Comparison of ENCODE assay signal across 14 mouse cellular contexts in genomic region chr1:159819511-159819910, GRCm38 (mm10).
DNase-seq lines count a peak whose midpoint lies in the region; ATAC-seq and TF ChIP-seq lines count a peak whose summit lies in the region.
"Had no signal": no experiment of that assay in that cellular context is flagged by ENCODE, and none has a peak within 500 bp of the region (broad histone marks: within the 10 kb centered on the region; RNA-seq: fewer than 3 reads in every experiment).

No protein-coding gene starts in this region.

- DNase-seq in forebrain, embryonic 14.5 days (ENCODE audit: low spot score), result peak; percentile 47
- DNase-seq in layer of hippocampus, adult 2 months (ENCODE audit: low spot score in 2 of 2), result peak; percentile 29 to 48
- no peak for DNase-seq in layer of hippocampus, adult 8-10 months (ENCODE audit: low spot score in 2 of 2)
- peak; percentile 61 to 69 for DNase-seq in cerebellum, postnatal 25 days
- peak; percentile 57 to 62 for DNase-seq in right cerebral cortex, adult 2 months (ENCODE audit: low spot score in 2 of 2)
- DNase-seq in ovary, postnatal 10 days (ENCODE audit: low spot score), result no peak
- DNase-seq in adrenal gland, adult 18-20 months (ENCODE audit: low spot score in 2 of 2), result no peak
- DNase-seq: gastrocnemius, adult 2 months; kidney, postnatal 25 days; lung, postnatal 36 days had no signal

- H3K4me3 ChIP-seq in forebrain, embryonic 14.5 days (ENCODE audit: low read depth, low read length), result no peak overlapping the region
- no peak overlapping the region for H3K4me3 ChIP-seq in forebrain, embryonic 13.5 days
- H3K4me3 ChIP-seq in layer of hippocampus, adult 2 months, result no peak overlapping the region
- H3K4me3 ChIP-seq: embryonic facial prominence, embryonic 13.5 days; gastrocnemius, adult 2 months; myocyte had no signal

- ATAC-seq in forebrain, embryonic 14.5 days, result no peak
- ATAC-seq in forebrain, embryonic 13.5 days, result no peak

- 0 out of 2 replicates have a peak, but pooled peaks cover 2% of the 10 kb centered on the region for H3K4me1 ChIP-seq in forebrain, embryonic 14.5 days (ENCODE audit: control insufficient read depth, insufficient read depth, low read length)
- H3K4me1 ChIP-seq in forebrain, embryonic 13.5 days, result no peaks in the 10 kb centered on the region; the same call in 1 of the 2 replicates

- H3K9ac ChIP-seq in forebrain, embryonic 14.5 days (ENCODE audit: low read length), result no peak overlapping the region
- H3K9ac ChIP-seq in forebrain, embryonic 13.5 days, result no peak overlapping the region
- H3K9ac ChIP-seq: embryonic facial prominence, embryonic 13.5 days had no signal

- H3K36me3 ChIP-seq in forebrain, embryonic 14.5 days (ENCODE audit: control insufficient read depth, insufficient read depth, low read length), result no peaks in the 10 kb centered on the region
- H3K36me3 ChIP-seq in forebrain, embryonic 13.5 days (ENCODE audit: poor library complexity, severe bottlenecking), result no peaks in the 10 kb centered on the region
- H3K36me3 ChIP-seq: embryonic facial prominence, embryonic 13.5 days had no signal

- no peaks in the 10 kb centered on the region for H3K9me3 ChIP-seq in forebrain, embryonic 14.5 days (replicated peaks; ENCODE audit: control insufficient read depth, low read length)
- no peaks in the 10 kb centered on the region for H3K9me3 ChIP-seq in forebrain, embryonic 13.5 days (replicated peaks)
- H3K9me3 ChIP-seq: embryonic facial prominence, embryonic 13.5 days had no signal

- no peak overlapping the region for H3K4me2 ChIP-seq in forebrain, embryonic 14.5 days (ENCODE audit: low read length)
- H3K4me2 ChIP-seq in forebrain, embryonic 13.5 days, result no peak overlapping the region
- H3K4me2 ChIP-seq: embryonic facial prominence, embryonic 13.5 days; heart, embryonic 11.5 days had no signal

- 44% methylated on average over 3 of the region's 3 CpGs for WGBS in forebrain, embryonic 14.5 days
- 26% methylated on average over 3 of the region's 3 CpGs for WGBS in forebrain, embryonic 13.5 days

- no peak overlapping the region for H3K27ac ChIP-seq in forebrain, embryonic 14.5 days (ENCODE audit: low read depth, low read length)
- H3K27ac ChIP-seq in forebrain, embryonic 13.5 days, result no peak overlapping the region
- H3K27ac ChIP-seq in layer of hippocampus, adult 2 months, result peak overlapping the region; percentile 82
- H3K27ac ChIP-seq: embryonic facial prominence, embryonic 13.5 days; gastrocnemius, adult 2 months had no signal

- TF ChIP-seq CTCF in layer of hippocampus, adult 2 months (conservative IDR thresholded peaks at IDR 0.05), result no peak

- no peaks in the 10 kb centered on the region for H3K27me3 ChIP-seq in forebrain, embryonic 14.5 days (replicated peaks; ENCODE audit: control insufficient read depth, insufficient read depth, low read length)
- H3K27me3 ChIP-seq in forebrain, embryonic 13.5 days, result no peaks in the 10 kb centered on the region
- H3K27me3 ChIP-seq: embryonic facial prominence, embryonic 13.5 days had no signal

Comparison
In these comparisons a context has a peak if more than half of its experiments do, and no peak if none do; other contexts are left out.
1. DNase-seq: peak in forebrain, embryonic 14.5 days (single experiment), layer of hippocampus, adult 2 months (2 of 2), cerebellum, postnatal 25 days (2 of 2) and right cerebral cortex, adult 2 months (2 of 2); none in layer of hippocampus, adult 8-10 months (0 of 2), ovary, postnatal 10 days (single experiment) and adrenal gland, adult 18-20 months (0 of 2).